Mouse (Mus musculus) heart, postnatal 0 days (tissue): ENCODE data around the gene Tefm.

Experiments used
- CTCF ChIP-seq: IDR thresholded peaks from 2 replicates; pipeline ENCODE4 v1.5.1; 2016; ENCODE audit warnings: antibody characterized with exemption, control low read depth, low read depth
- EP300 ChIP-seq: IDR thresholded peaks from 2 replicates; pipeline ENCODE4 v1.6.1; 2016; ENCODE audit warnings: antibody characterized with exemption, low read depth

DNA sequence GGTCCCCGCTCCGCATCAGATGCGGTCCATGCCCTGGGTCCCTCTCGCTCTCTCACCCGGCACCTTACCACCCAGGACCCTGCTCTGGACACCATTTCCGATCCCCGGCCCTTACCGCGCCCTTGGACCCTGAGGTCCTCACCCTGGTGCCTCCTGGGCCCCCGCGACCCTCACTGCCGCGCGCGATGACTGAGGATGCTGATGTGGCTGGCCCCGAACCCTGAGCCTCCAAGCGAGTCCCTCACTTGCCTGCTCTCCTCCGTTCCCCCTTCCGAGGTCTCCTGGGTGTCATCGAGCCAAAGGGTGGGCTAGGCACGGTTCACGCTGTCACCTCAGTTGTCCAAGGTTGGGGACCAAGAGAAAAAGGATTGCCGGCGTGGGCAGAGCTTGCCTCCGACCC, 12.5 kb upstream of the Tefm start:
- no peak for TF ChIP-seq CTCF
- TF ChIP-seq EP300: no peak
